Mouse (Mus musculus) testis, adult 2 months (tissue): ENCODE data around the gene Gpc6.

ENCODE experiments used
- CTCF ChIP-seq: fragments of 200-500 bp; IDR thresholded peaks from 2 replicates; pipeline ENCODE4 v1.5.1; 2012; ENCODE audit warnings: low read depth, mild to moderate bottlenecking, inconsistent platforms, low read length, moderate library complexity; ENCODE audit not compliant: control insufficient read depth, insufficient read depth, insufficient replicate concordance
- POLR2A ChIP-seq: fragments of 200-500 bp; IDR thresholded peaks from 2 replicates; pipeline ENCODE4 v1.6.1; 2012; ENCODE audit warnings: low read depth, mild to moderate bottlenecking, inconsistent platforms, low read length, moderate library complexity; ENCODE audit not compliant: control insufficient read depth

- no peak for TF ChIP-seq POLR2A
- no peak for TF ChIP-seq CTCF
Observed at GRCm38 (mm10) chr14:117673541-117673940, 748.4 kb downstream of the Gpc6 start.
